Comparison of ENCODE assay signal across 18 mouse cellular contexts in genomic region chr8:10734746-10735145, GRCm38 (mm10).
"Had no signal": no experiment of that assay in that cellular context is flagged by ENCODE, and none has a peak within 500 bp of the region (broad histone marks: within the 10 kb centered on the region; RNA-seq: fewer than 3 reads in every experiment).

No protein-coding gene starts in this region.

- ATAC-seq: liver, postnatal 0 days; lung, postnatal 0 days; midbrain, embryonic 15.5 days had no signal

- H3K27me3 ChIP-seq: liver, embryonic 15.5 days; lung, embryonic 15.5 days; midbrain, embryonic 12.5 days; midbrain, embryonic 15.5 days; neural tube, embryonic 12.5 days; stomach, embryonic 15.5 days had no signal

- H3K9ac ChIP-seq: liver, embryonic 15.5 days; liver, postnatal 0 days; lung, embryonic 15.5 days; midbrain, embryonic 12.5 days; midbrain, embryonic 15.5 days; neural tube, embryonic 12.5 days; stomach, embryonic 15.5 days had no signal

- H3K27ac ChIP-seq: liver, embryonic 15.5 days; lung, embryonic 15.5 days; macrophage; midbrain, embryonic 12.5 days; midbrain, embryonic 15.5 days; neural tube, embryonic 12.5 days; stomach, embryonic 15.5 days; stomach, postnatal 0 days had no signal

- H3K9me3 ChIP-seq: liver, embryonic 15.5 days; lung, embryonic 15.5 days; midbrain, embryonic 12.5 days; midbrain, embryonic 15.5 days; stomach, embryonic 15.5 days had no signal

- H3K4me1 ChIP-seq: liver, embryonic 15.5 days; lung, embryonic 15.5 days; megakaryocyte, embryonic 14.5 days; midbrain, embryonic 15.5 days; stomach, embryonic 15.5 days had no signal

- H3K4me2 ChIP-seq: liver, embryonic 15.5 days; lung, embryonic 15.5 days; midbrain, embryonic 12.5 days; midbrain, embryonic 15.5 days; neural tube, embryonic 12.5 days; stomach, embryonic 15.5 days had no signal

- DNase-seq: liver, postnatal 0 days; lung, adult 2 months; lung, postnatal 14 days; lung, postnatal 36 days; right cerebral cortex, postnatal 14 days; thymus, adult 2 months; thymus, postnatal 25 days; thymus, postnatal 4 days had no signal

- H3K4me3 ChIP-seq: liver, embryonic 15.5 days; lung, embryonic 15.5 days; megakaryocyte, embryonic 14.5 days; midbrain, embryonic 12.5 days; midbrain, embryonic 15.5 days; neural tube, embryonic 12.5 days; stomach, embryonic 15.5 days had no signal

- H3K36me3 ChIP-seq: liver, embryonic 15.5 days; lung, embryonic 15.5 days; midbrain, embryonic 12.5 days; midbrain, embryonic 15.5 days; neural tube, embryonic 12.5 days; stomach, embryonic 15.5 days had no signal
